Mouse (Mus musculus): Measurements from ENCODE around the gene Cd320.

DNA sequence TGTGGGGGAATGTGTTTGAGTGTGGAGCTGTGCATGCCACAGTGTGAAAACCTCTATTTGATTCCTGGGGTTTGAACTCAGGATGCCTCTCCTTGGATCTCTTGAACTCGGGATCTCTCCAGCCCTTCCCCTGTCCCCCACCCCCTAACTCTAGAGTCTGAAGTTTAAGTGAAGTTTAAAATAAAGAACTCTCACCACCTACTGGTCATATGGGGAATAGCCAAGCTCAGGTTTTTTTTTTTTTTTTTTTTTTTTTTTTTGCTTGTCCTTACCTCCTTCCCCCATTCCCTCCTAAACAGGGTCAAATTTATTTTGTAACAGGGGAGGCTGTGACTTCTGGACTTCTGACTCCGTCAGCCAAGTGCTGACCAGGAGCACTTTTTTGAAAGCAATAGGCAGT, 40.7 kb upstream of the Cd320 start:
- TF ChIP-seq POLR2A (IDR thresholded peaks at IDR 0.05; ENCODE audit: extremely low read depth, insufficient read depth, low read length) (no peak), CTCF (IDR thresholded peaks at IDR 0.05; ENCODE audit: low read depth, low read length) (peak; percentile 50)
